Mouse (Mus musculus) heart, embryonic 14.5 days (tissue): ENCODE results near the gene Tmed10. TPM values are rescaled to one million over a fixed set of nuclear protein-coding genes. Genes with fewer than 3 reads are reported as not detected.
A peak's percentile ranks its signal among the peaks of the same experiment; 100 is the strongest.

Experiments
- ATAC-seq: fragments of 200-750 bp; cut with Nextera tagmentation; 2 replicates; pipeline ENCODE4 v1.8.0; 2017; ENCODE audit warnings: low read depth, moderate TSS enrichment; ENCODE audit not compliant: insufficient number of reproducible peaks, insufficient read depth, low FRiP score
- H3K27ac ChIP-seq, 2 experiments: fragments of 200-500 bp in 1 of 2; fragments of 300-500 bp in 1 of 2; sonication (generic) in 1 of 2; replicated peaks in 1 of 2; 2 replicates each; pipeline ENCODE4 v1.5.1; 2012 to 2014; ENCODE audit warnings: low read depth in 2 of 2, low read length in 2 of 2, control low read depth in 1 of 2, mild to moderate bottlenecking in 1 of 2, mixed read lengths in 1 of 2; ENCODE audit not compliant: control insufficient read depth in 1 of 2, insufficient read depth in 1 of 2
- H3K27me3 ChIP-seq: fragments of 300-500 bp; sonication (generic); 2 replicates; pipeline ENCODE4 v1.6.1; 2014; ENCODE audit warnings: mild to moderate bottlenecking, low read length, control low read depth; ENCODE audit not compliant: control insufficient read depth, insufficient read depth
- H3K36me3 ChIP-seq: fragments of 300-500 bp; sonication (generic); 2 replicates; pipeline ENCODE4 v1.6.1; 2014; ENCODE audit warnings: mild to moderate bottlenecking, control low read depth, low read length, mixed read lengths; ENCODE audit not compliant: control insufficient read depth, insufficient read depth
- H3K4me1 ChIP-seq, 2 experiments: fragments of 200-500 bp in 1 of 2; fragments of 300-500 bp in 1 of 2; sonication (generic) in 1 of 2; 2 replicates each; pipeline ENCODE4 v1.6.1; 2012 to 2014; ENCODE audit warnings: low read length in 2 of 2, control low read depth in 1 of 2, mixed read lengths in 1 of 2; ENCODE audit not compliant: control insufficient read depth in 2 of 2, insufficient read depth in 2 of 2
- H3K4me2 ChIP-seq: fragments of 300-500 bp; sonication (generic); 2 replicates; pipeline ENCODE4 v1.6.1; 2014; ENCODE audit warnings: mild to moderate bottlenecking, low read length
- H3K4me3 ChIP-seq, 2 experiments: fragments of 200-500 bp in 1 of 2; fragments of 300-500 bp in 1 of 2; sonication (generic) in 1 of 2; 2 replicates each; pipeline ENCODE4 v1.5.1; 2012 to 2014; ENCODE audit warnings: low read length in 2 of 2, mild to moderate bottlenecking in 2 of 2, control low read depth in 1 of 2, low read depth in 1 of 2, moderate library complexity in 1 of 2; ENCODE audit not compliant: control insufficient read depth in 1 of 2, insufficient read depth in 1 of 2
- H3K9ac ChIP-seq: fragments of 300-500 bp; sonication (generic); 2 replicates; pipeline ENCODE4 v1.6.1; 2014; ENCODE audit warnings: mild to moderate bottlenecking, low read length
- H3K9me3 ChIP-seq: fragments of 300-500 bp; sonication (generic); 2 replicates; pipeline ENCODE4 v1.6.1; 2016; ENCODE audit warnings: low read length, control low read depth; ENCODE audit not compliant: control insufficient read depth
- WGBS: fragments of 180-500 bp; shearing (Covaris S2); extraction: QIAGEN DNeasy Blood & Tissue Kit; methylation state at CpG from one replicate; pipeline ENCODE4 v1.1.7; 2014; 5-methylcytosine and 5-hydroxymethylcytosine counted together
- polyA plus RNA-seq: library from polyadenylated mRNA; unstranded; fragments of >200 nt; fragmentation: Nextera tagmentation; extraction: Ambion mirVana; gene quantifications from 2 replicates; pipeline ENCODE4 v1.2.1, GENCODE M21; 2014

The Tmed10 gene
- polyA plus RNA-seq, 1 experiment from 2014 or later = 320 TPM

GRCm38 (mm10) chr12:85385995-85386375 lies 11.3 kb upstream of the Tmed10 start:
- Histone ChIP-seq H3K4me1 (peaks cover 26 to 27% of the 10 kb centered on the region in 2 experiments), H3K4me2 (no peak overlapping the region), H3K36me3 (no peaks in the 10 kb centered on the region), H3K9ac (no peak overlapping the region), H3K9me3 (no peaks in the 10 kb centered on the region), H3K4me3 (no peak overlapping the region), H3K27ac (peak overlapping the region in 1 of 2 experiments; percentile 50; a peak in 1 of 4 replicates), H3K27me3 (no peaks in the 10 kb centered on the region)
- 43% methylated on average over 5 of the region's 5 CpGs for WGBS
- ATAC-seq = no peak

GRCm38 (mm10) chr12:85385329-85385994 lies 10.8 kb upstream of the Tmed10 start:
- WGBS = 65% methylated on average over 10 of the region's 10 CpGs
- Histone ChIP-seq H3K9me3 (no peaks in the 10 kb centered on the region), H3K27me3 (no peaks in the 10 kb centered on the region), H3K4me2 (no peak overlapping the region), H3K4me3 (no peak overlapping the region), H3K9ac (peak overlapping the region; percentile 52; the same call in 1 of the 2 replicates), H3K36me3 (no peaks in the 10 kb centered on the region), H3K27ac (peak overlapping the region in 1 of 2 experiments; percentile 50; a peak in 1 of 4 replicates), H3K4me1 (peaks cover 26 to 29% of the 10 kb centered on the region in 2 experiments)
- no peak for ATAC-seq

GRCm38 (mm10) chr12:85382761-85383680 lies 8.4 kb upstream of the Tmed10 start:
- ATAC-seq = no peak
- Histone ChIP-seq H3K4me2 (no peak overlapping the region), H3K36me3 (no peaks in the 10 kb centered on the region), H3K27me3 (no peaks in the 10 kb centered on the region), H3K4me1 (peaks cover 12 to 19% of the 10 kb centered on the region in 2 experiments), H3K9me3 (no peaks in the 10 kb centered on the region), H3K9ac (no peak overlapping the region), H3K27ac (no peak overlapping the region), H3K4me3 (no peak overlapping the region)
- WGBS = 59% methylated on average over 14 of the region's 14 CpGs

GRCm38 (mm10) chr12:85381570-85381969 lies 6.9 kb upstream of the Tmed10 start:
- Histone ChIP-seq H3K36me3 (no peaks in the 10 kb centered on the region), H3K9me3 (no peaks in the 10 kb centered on the region), H3K27ac (no peak overlapping the region), H3K4me1 (peaks cover 11 to 18% of the 10 kb centered on the region in 2 experiments), H3K9ac (no peak overlapping the region), H3K27me3 (no peaks in the 10 kb centered on the region), H3K4me3 (no peak overlapping the region), H3K4me2 (no peak overlapping the region)
- WGBS = 83% methylated on average over 6 of the region's 6 CpGs
- no peak for ATAC-seq

- no peak overlapping the region for H3K9ac ChIP-seq
- H3K9me3 ChIP-seq = no peaks in the 10 kb centered on the region
- H3K4me2 ChIP-seq = no peak overlapping the region
- H3K4me1 ChIP-seq = peaks cover 7 to 13% of the 10 kb centered on the region in 2 experiments
- H3K36me3 ChIP-seq = no peaks in the 10 kb centered on the region
- ATAC-seq = no peak
- H3K27me3 ChIP-seq = no peaks in the 10 kb centered on the region
- no peak overlapping the region for H3K27ac ChIP-seq
- no peak overlapping the region for H3K4me3 ChIP-seq
- 83% methylated on average over 7 of the region's 7 CpGs for WGBS
Observed at GRCm38 (mm10) chr12:85380942-85381341, 6.3 kb upstream of the Tmed10 start.

GRCm38 (mm10) chr12:85380308-85380707 lies 5.7 kb upstream of the Tmed10 start:
- no peak overlapping the region for H3K9ac ChIP-seq
- no peaks in the 10 kb centered on the region for H3K27me3 ChIP-seq
- H3K36me3 ChIP-seq = no peaks in the 10 kb centered on the region
- no peak overlapping the region for H3K4me2 ChIP-seq
- H3K4me1 ChIP-seq = peaks cover under 1 to 7% of the 10 kb centered on the region in 2 experiments
- no peak overlapping the region for H3K4me3 ChIP-seq
- 23% methylated on average over 1 of the region's 1 CpGs for WGBS
- no peak overlapping the region for H3K27ac ChIP-seq
- H3K9me3 ChIP-seq = no peaks in the 10 kb centered on the region
- ATAC-seq = no peak

- Histone ChIP-seq H3K4me3 (no peak overlapping the region), H3K4me2 (no peak overlapping the region)
- no peak for ATAC-seq
Observed at GRCm38 (mm10) chr12:85378271-85378670, 3.6 kb upstream of the Tmed10 start.

More at GRCm38 (mm10) chr12:85378271-85378670, 3.6 kb upstream of the Tmed10 start:
- Histone ChIP-seq H3K36me3 (no peaks in the 10 kb centered on the region), H3K9ac (no peak overlapping the region), H3K27ac (no peak overlapping the region), H3K9me3 (no peaks in the 10 kb centered on the region), H3K4me1 (peaks cover 0 to 8% of the 10 kb centered on the region in 2 experiments; a peak in 3 of 4 replicates), H3K27me3 (no peaks in the 10 kb centered on the region)
- 90% methylated on average over 2 of the region's 2 CpGs for WGBS
